Mouse (Mus musculus): ENCODE measurements at regions not wholly inside any gene's neighbourhood (a gene's known extent, or its start where the extent isn't known, plus 50 kb on each side); places are given as distances from the start of the nearest gene placed in this dataset.

DNA sequence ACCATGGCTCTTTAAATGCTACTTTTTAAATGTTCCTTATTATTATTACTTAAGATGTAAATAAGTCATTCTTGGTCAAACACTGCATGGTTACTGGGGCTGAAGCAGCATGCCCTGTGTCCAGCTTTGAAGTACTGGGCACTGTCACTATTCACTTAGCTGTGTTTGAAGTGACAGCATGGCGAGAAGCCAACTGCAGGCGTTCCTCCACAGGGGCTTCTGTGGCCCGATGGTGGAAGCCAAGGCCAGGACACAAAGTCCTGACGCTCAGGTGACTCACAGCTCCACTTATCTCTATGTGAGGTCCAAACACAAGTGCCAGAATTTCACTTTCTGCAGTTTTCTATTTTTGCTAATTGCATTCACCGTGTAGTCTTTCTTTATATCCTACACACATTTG lies 65.3 kb downstream of the Cdca7 start:
- WGBS, result 76% methylated on average over 5 of the region's 5 CpGs

GRCm38 (mm10) chr2:72545453-72545852 lies 69.5 kb downstream of the Cdca7 start:
- ATAC-seq (ENCODE audit: low FRiP score), result no peak
- no peaks in the 10 kb centered on the region for H3K27me3 ChIP-seq (ENCODE audit: control insufficient read depth, insufficient read depth, low read length)
- H3K9me3 ChIP-seq (ENCODE audit: control insufficient read depth, low read length), result no peaks in the 10 kb centered on the region
- DNase-seq (ENCODE audit: low spot score), result no peak
- no peak overlapping the region for H3K27ac ChIP-seq
- no peaks in the 10 kb centered on the region for H3K36me3 ChIP-seq (replicated peaks; ENCODE audit: control insufficient read depth, insufficient read depth)
- no peak overlapping the region for H3K4me2 ChIP-seq (replicated peaks)
- H3K4me1 ChIP-seq (replicated peaks; ENCODE audit: control insufficient read depth, insufficient read depth, low read length), result no peaks in the 10 kb centered on the region
- H3K4me3 ChIP-seq (replicated peaks; ENCODE audit: low read length), result no peak overlapping the region
- no peak overlapping the region for H3K9ac ChIP-seq
- 98% methylated on average over 1 of the region's 1 CpGs for WGBS

More for the DNA sequence above, 65.3 kb downstream of the Cdca7 start:
- no peaks in the 10 kb centered on the region for H3K9me3 ChIP-seq (ENCODE audit: control insufficient read depth, low read length)
- DNase-seq (ENCODE audit: low spot score) (no peak), ATAC-seq (ENCODE audit: low FRiP score) (no peak)
- no peaks in the 10 kb centered on the region for H3K36me3 ChIP-seq (replicated peaks; ENCODE audit: control insufficient read depth, insufficient read depth)
- H3K4me3 ChIP-seq (replicated peaks; ENCODE audit: low read length), result no peak overlapping the region
- H3K27me3 ChIP-seq (ENCODE audit: control insufficient read depth, insufficient read depth, low read length), result no peaks in the 10 kb centered on the region
- H3K4me2 ChIP-seq (replicated peaks), result no peak overlapping the region
- no peak overlapping the region for H3K9ac ChIP-seq
- no peaks in the 10 kb centered on the region for H3K4me1 ChIP-seq (replicated peaks; ENCODE audit: control insufficient read depth, insufficient read depth, low read length)
- H3K27ac ChIP-seq, result no peak overlapping the region

GRCm38 (mm10) chr2:72546476-72546875 lies 70.5 kb downstream of the Cdca7 start:
- H3K27ac ChIP-seq, result no peak overlapping the region
- DNase-seq (ENCODE audit: low spot score) (no peak), ATAC-seq (ENCODE audit: low FRiP score) (no peak)
- no peak overlapping the region for H3K9ac ChIP-seq
- no peak overlapping the region for H3K4me3 ChIP-seq (replicated peaks; ENCODE audit: low read length)
- H3K9me3 ChIP-seq (ENCODE audit: control insufficient read depth, low read length), result no peaks in the 10 kb centered on the region
- no peaks in the 10 kb centered on the region for H3K27me3 ChIP-seq (ENCODE audit: control insufficient read depth, insufficient read depth, low read length)
- H3K4me1 ChIP-seq (replicated peaks; ENCODE audit: control insufficient read depth, insufficient read depth, low read length), result no peaks in the 10 kb centered on the region
- no peak overlapping the region for H3K4me2 ChIP-seq (replicated peaks)
- WGBS, result 87% methylated on average over 5 of the region's 5 CpGs
- H3K36me3 ChIP-seq (replicated peaks; ENCODE audit: control insufficient read depth, insufficient read depth), result no peaks in the 10 kb centered on the region

DNA sequence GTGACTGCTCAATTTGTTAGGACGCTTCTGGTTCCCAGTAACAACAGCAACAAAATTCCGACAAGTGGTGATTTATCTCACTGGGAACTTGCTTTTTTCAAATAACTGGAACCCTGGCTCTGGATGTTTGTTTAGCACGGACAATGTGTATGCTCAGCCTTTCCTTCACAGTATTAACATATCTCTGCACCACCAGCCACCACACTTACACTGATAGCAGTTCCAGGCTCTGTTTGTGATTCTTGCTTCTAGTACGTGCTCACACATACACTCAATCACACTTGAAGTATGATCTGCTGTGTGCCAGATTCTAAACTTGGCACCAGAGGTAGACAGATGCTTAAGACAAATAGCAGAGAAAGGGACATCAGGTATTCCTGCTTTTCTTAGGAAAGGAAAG lies 71.0 kb downstream of the Cdca7 start:
- Histone ChIP-seq H3K4me3 (replicated peaks; ENCODE audit: low read length) (no peak overlapping the region), H3K4me2 (replicated peaks) (no peak overlapping the region), H3K9me3 (ENCODE audit: control insufficient read depth, low read length) (no peaks in the 10 kb centered on the region), H3K27me3 (ENCODE audit: control insufficient read depth, insufficient read depth, low read length) (no peaks in the 10 kb centered on the region), H3K27ac (no peak overlapping the region), H3K36me3 (replicated peaks; ENCODE audit: control insufficient read depth, insufficient read depth) (no peaks in the 10 kb centered on the region), H3K9ac (no peak overlapping the region), H3K4me1 (replicated peaks; ENCODE audit: control insufficient read depth, insufficient read depth, low read length) (no peaks in the 10 kb centered on the region)
- no peak for DNase-seq (ENCODE audit: low spot score)
- ATAC-seq (ENCODE audit: low FRiP score), result no peak
- 75% methylated on average over 4 of the region's 4 CpGs for WGBS

GRCm38 (mm10) chr2:72551268-72551667 lies 75.3 kb downstream of the Cdca7 start:
- H3K4me2 ChIP-seq (replicated peaks), result no peak overlapping the region
- H3K27ac ChIP-seq, result no peak overlapping the region
- WGBS, result 87% methylated on average over 4 of the region's 4 CpGs
- no peaks in the 10 kb centered on the region for H3K36me3 ChIP-seq (replicated peaks; ENCODE audit: control insufficient read depth, insufficient read depth)
- H3K9me3 ChIP-seq (ENCODE audit: control insufficient read depth, low read length), result 0 out of 2 replicates have a peak, but pooled peaks cover 3% of the 10 kb centered on the region
- ATAC-seq (ENCODE audit: low FRiP score) (no peak), DNase-seq (ENCODE audit: low spot score) (no peak)
- no peak overlapping the region for H3K9ac ChIP-seq
- H3K27me3 ChIP-seq (ENCODE audit: control insufficient read depth, insufficient read depth, low read length), result no peaks in the 10 kb centered on the region
- H3K4me1 ChIP-seq (replicated peaks; ENCODE audit: control insufficient read depth, insufficient read depth, low read length), result no peaks in the 10 kb centered on the region
- no peak overlapping the region for H3K4me3 ChIP-seq (replicated peaks; ENCODE audit: low read length)

DNA sequence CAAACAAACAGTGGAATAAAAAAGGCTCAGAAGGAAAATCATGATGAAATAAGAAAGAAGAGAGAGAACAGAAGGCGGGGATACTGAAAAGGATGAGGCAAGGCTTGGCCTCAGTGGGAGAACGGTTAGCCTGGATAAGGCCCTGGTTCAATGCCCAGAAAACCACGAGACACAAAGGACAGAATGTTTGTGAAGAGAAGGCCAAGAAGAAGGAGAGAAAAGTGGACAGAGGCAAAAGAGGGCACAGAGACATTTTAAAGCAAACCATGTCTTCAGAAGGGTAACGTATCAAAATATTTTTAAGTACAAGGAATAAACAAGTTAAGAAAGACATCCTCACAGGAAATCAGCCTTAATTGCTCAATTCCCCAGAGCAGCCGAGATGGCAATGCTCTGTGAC lies 78.6 kb downstream of the Cdca7 start:
- H3K4me2 ChIP-seq (replicated peaks), result no peak overlapping the region
- 0 out of 2 replicates have a peak, but pooled peaks cover 3% of the 10 kb centered on the region for H3K9me3 ChIP-seq (ENCODE audit: control insufficient read depth, low read length)
- no peak overlapping the region for H3K4me3 ChIP-seq (replicated peaks; ENCODE audit: low read length)
- H3K27ac ChIP-seq, result no peak overlapping the region
- ATAC-seq (ENCODE audit: low FRiP score), result no peak
- DNase-seq (ENCODE audit: low spot score), result no peak
- 87% methylated on average over 5 of the region's 5 CpGs for WGBS
- no peaks in the 10 kb centered on the region for H3K36me3 ChIP-seq (replicated peaks; ENCODE audit: control insufficient read depth, insufficient read depth)
- no peaks in the 10 kb centered on the region for H3K27me3 ChIP-seq (ENCODE audit: control insufficient read depth, insufficient read depth, low read length)
- no peak overlapping the region for H3K9ac ChIP-seq
- H3K4me1 ChIP-seq (replicated peaks; ENCODE audit: control insufficient read depth, insufficient read depth, low read length), result peaks cover 9% of the 10 kb centered on the region; the same call in 1 of the 2 replicates

- ATAC-seq (ENCODE audit: low FRiP score) (no peak), DNase-seq (ENCODE audit: low spot score) (no peak)
- Histone ChIP-seq H3K36me3 (replicated peaks; ENCODE audit: control insufficient read depth, insufficient read depth) (no peaks in the 10 kb centered on the region), H3K27ac (no peak overlapping the region), H3K4me2 (replicated peaks) (no peak overlapping the region), H3K9ac (no peak overlapping the region), H3K4me3 (replicated peaks; ENCODE audit: low read length) (no peak overlapping the region), H3K4me1 (replicated peaks; ENCODE audit: control insufficient read depth, insufficient read depth, low read length) (peaks cover 9% of the 10 kb centered on the region; the same call in 1 of the 2 replicates), H3K27me3 (ENCODE audit: control insufficient read depth, insufficient read depth, low read length) (no peaks in the 10 kb centered on the region), H3K9me3 (ENCODE audit: control insufficient read depth, low read length) (0 out of 2 replicates have a peak, but pooled peaks cover 3% of the 10 kb centered on the region)
- WGBS, result 89% methylated on average over 4 of the region's 4 CpGs
Observed at GRCm38 (mm10) chr2:72555116-72555515, 79.2 kb downstream of the Cdca7 start.

DNA sequence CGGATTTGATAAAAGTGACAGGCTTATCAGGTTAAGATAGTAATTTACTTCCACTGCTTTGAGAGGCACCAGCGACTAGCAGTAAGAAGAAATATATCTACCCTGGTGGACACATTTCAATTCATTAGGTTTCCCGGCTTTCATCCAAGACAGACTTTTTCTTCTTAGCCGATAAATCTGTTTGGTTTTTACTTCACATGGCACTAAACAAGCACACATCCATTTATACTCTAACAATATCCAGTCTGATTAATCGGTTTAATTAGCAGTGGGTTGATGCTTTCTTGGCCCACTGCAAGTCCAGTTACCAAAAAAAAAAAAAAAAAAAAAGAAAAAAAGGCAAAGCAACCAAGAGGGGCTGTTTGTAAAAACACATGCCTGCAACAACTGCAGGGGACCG lies 79.6 kb downstream of the Cdca7 start:
- 58% methylated on average over 6 of the region's 6 CpGs for WGBS
- no peak for ATAC-seq (ENCODE audit: low FRiP score)
- no peak overlapping the region for H3K9ac ChIP-seq
- no peak for DNase-seq (ENCODE audit: low spot score)
- H3K36me3 ChIP-seq (replicated peaks; ENCODE audit: control insufficient read depth, insufficient read depth), result no peaks in the 10 kb centered on the region
- no peak overlapping the region for H3K4me2 ChIP-seq (replicated peaks)
- H3K9me3 ChIP-seq (ENCODE audit: control insufficient read depth, low read length), result 0 out of 2 replicates have a peak, but pooled peaks cover 3% of the 10 kb centered on the region
- no peak overlapping the region for H3K4me3 ChIP-seq (replicated peaks; ENCODE audit: low read length)
- H3K27ac ChIP-seq, result no peak overlapping the region
- no peaks in the 10 kb centered on the region for H3K27me3 ChIP-seq (ENCODE audit: control insufficient read depth, insufficient read depth, low read length)
- H3K4me1 ChIP-seq (replicated peaks; ENCODE audit: control insufficient read depth, insufficient read depth, low read length), result peaks cover 9% of the 10 kb centered on the region; the same call in 1 of the 2 replicates

DNA sequence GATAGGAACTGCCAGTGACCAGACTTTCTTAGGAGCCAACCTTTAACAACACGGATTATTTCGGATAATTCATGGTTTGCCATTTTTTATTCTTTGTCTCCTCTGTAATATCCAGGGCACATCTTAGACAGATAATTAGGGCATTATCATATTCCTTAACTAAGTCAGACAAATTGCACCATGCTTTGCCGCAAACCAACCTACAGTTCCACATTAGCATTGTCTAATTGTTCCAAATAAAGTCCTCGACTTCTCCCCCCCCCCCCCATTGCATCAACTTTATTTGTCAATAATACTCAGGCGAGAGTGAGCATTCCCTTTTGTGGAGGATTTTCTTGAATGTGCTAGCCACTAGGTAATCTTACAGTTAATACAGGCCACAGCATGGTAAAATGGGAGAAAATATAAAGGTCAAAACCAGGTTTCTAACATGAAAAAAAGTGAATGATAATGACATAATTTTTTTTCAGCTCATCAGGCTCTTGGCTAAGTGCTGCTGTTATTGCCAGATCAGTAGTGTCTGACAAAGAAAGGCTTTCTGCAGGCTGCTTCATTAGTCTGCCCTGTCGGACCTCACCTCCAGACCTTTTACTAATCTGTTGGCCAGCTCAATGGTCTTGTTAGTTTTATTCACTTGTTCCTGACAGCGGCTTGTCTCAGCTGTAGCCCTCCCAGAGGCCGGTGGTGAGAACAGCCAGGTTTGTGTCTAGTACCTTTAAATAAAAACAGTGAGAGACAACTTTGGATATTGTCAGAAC lies 80.3 kb downstream of the Cdca7 start:
- WGBS, result 31% methylated on average over 8 of the region's 8 CpGs
- no peak overlapping the region for H3K4me2 ChIP-seq (replicated peaks)
- ATAC-seq (ENCODE audit: low FRiP score) (no peak), DNase-seq (ENCODE audit: low spot score) (no peak)
- no peaks in the 10 kb centered on the region for H3K36me3 ChIP-seq (replicated peaks; ENCODE audit: control insufficient read depth, insufficient read depth)
- H3K27ac ChIP-seq, result no peak overlapping the region
- H3K9ac ChIP-seq, result no peak overlapping the region
- H3K4me1 ChIP-seq (replicated peaks; ENCODE audit: control insufficient read depth, insufficient read depth, low read length), result peaks cover 11% of the 10 kb centered on the region; the same call in 1 of the 2 replicates
- no peaks in the 10 kb centered on the region for H3K27me3 ChIP-seq (ENCODE audit: control insufficient read depth, insufficient read depth, low read length)
- 0 out of 2 replicates have a peak, but pooled peaks cover 3% of the 10 kb centered on the region for H3K9me3 ChIP-seq (ENCODE audit: control insufficient read depth, low read length)
- no peak overlapping the region for H3K4me3 ChIP-seq (replicated peaks; ENCODE audit: low read length)
